Comparison of ENCODE assay signal across 8 mouse cellular contexts in genomic region chr5:93127722-93128121, GRCm38 (mm10). TPM values are rescaled to one million over a fixed set of nuclear protein-coding genes. Genes with fewer than 3 reads are reported as not detected.
DNase-seq lines count a peak whose midpoint lies in the region; ATAC-seq lines count a peak whose summit lies in the region.

No protein-coding gene starts in this region.

- no peaks in the 10 kb centered on the region for H3K36me3 ChIP-seq in hindbrain, embryonic 16.5 days (ENCODE audit: control insufficient read depth, insufficient read depth, low read length)

- ATAC-seq in common myeloid progenitor, adult 5-6 weeks (replicated peaks; ENCODE audit: low read depth, poor library complexity, severe bottlenecking), result peak; percentile 83
- ATAC-seq in hindbrain, embryonic 16.5 days, result peak; percentile 13; the same call in 1 of the 2 replicates

- H3K4me2 ChIP-seq in hindbrain, embryonic 16.5 days (ENCODE audit: low read length), result 0 out of 2 replicates have a peak overlapping the region, but pooled peaks have one; percentile 6

- WGBS in hindbrain, embryonic 16.5 days, result 6% methylated on average over 3 of the region's 3 CpGs

- H3K27ac ChIP-seq in hindbrain, embryonic 16.5 days (ENCODE audit: low read depth, low read length), result peak overlapping the region; percentile 36; the same call in 1 of the 2 replicates

- H3K9ac ChIP-seq in hindbrain, embryonic 16.5 days (ENCODE audit: low read depth, low read length), result no peak overlapping the region; the same call in 1 of the 2 replicates

- H3K27me3 ChIP-seq in hindbrain, embryonic 16.5 days (replicated peaks; ENCODE audit: control insufficient read depth, insufficient read depth, low read length), result no peaks in the 10 kb centered on the region

- H3K4me1 ChIP-seq in hindbrain, embryonic 16.5 days (ENCODE audit: control insufficient read depth, insufficient read depth, low read depth, low read length), result peaks cover 41% of the 10 kb centered on the region

- DNase-seq in gastrocnemius, postnatal 10 days, result peak; percentile 27
- DNase-seq in gastrocnemius, adult 18-20 months (ENCODE audit: low spot score), result no peak
- DNase-seq in B cell, adult 2 months, result peak; percentile 44 to 46
- DNase-seq in lung, postnatal 36 days, result peak; percentile 66
- peak; percentile 77 for DNase-seq in testis, postnatal 10 days (ENCODE audit: low spot score)
- DNase-seq in thymus, adult 18-20 months, result no peak

- H3K9me3 ChIP-seq in hindbrain, embryonic 16.5 days (ENCODE audit: control insufficient read depth, low read length), result no peaks in the 10 kb centered on the region

- H3K4me3 ChIP-seq in hindbrain, embryonic 16.5 days (ENCODE audit: low read length), result no peak overlapping the region

RNA-seq across cellular contexts. Expression of gene Sept11, which starts 34.5 kb away (rescaled TPM):
- total RNA-seq in gastrocnemius, postnatal 10 days (2021), result 100 to 1,000 TPM; 161 to 185 TPM
- 100 to 1,000 TPM in 1 of 2 experiments, 10 to 100 TPM in 1; 92.9 to 103 TPM for total RNA-seq in gastrocnemius, adult 18-20 months (2021)
- 66.4 and 67.9 TPM in 2 replicates for total RNA-seq in common myeloid progenitor, adult 5-6 weeks (2017)
- 125 and 150 TPM in 2 replicates for polyA plus RNA-seq in hindbrain, embryonic 16.5 days (2015; fragmentation: Nextera tagmentation; extraction: Ambion mirVana)

Comparison
In these comparisons a context has a peak if more than half of its experiments do, and no peak if none do; other contexts are left out.
1. DNase-seq: peak in gastrocnemius, postnatal 10 days (single experiment), B cell, adult 2 months (2 of 2), lung, postnatal 36 days (single experiment) and testis, postnatal 10 days (single experiment); none in gastrocnemius, adult 18-20 months (single experiment) and thymus, adult 18-20 months (0 of 2).